Mouse (Mus musculus) lung, embryonic 14.5 days (tissue): ENCODE results near the gene Gm47959. TPM values are rescaled to one million over a fixed set of nuclear protein-coding genes. Genes with fewer than 3 reads are reported as not detected.

ENCODE experiments used
- ATAC-seq: fragments of 200-750 bp; cut with Nextera tagmentation; 2 replicates; pipeline ENCODE4 v1.8.0; 2017; ENCODE audit warnings: mild to moderate bottlenecking, moderate TSS enrichment, moderate library complexity; ENCODE audit not compliant: insufficient read depth
- DNase-seq: peaks from one replicate; pipeline ENCODE4 v3.0.0-alpha.2; 2015
- H3K27ac ChIP-seq: fragments of 300-500 bp; sonication (generic); 2 replicates; pipeline ENCODE4 v1.5.1; 2014; ENCODE audit warnings: low read depth, mild to moderate bottlenecking, moderate library complexity
- H3K27me3 ChIP-seq: fragments of 300-500 bp; sonication (generic); 2 replicates; pipeline ENCODE4 v1.6.1; 2014; ENCODE audit warnings: low read length, control low read depth; ENCODE audit not compliant: insufficient read depth
- H3K36me3 ChIP-seq: fragments of 300-500 bp; sonication (generic); 2 replicates; pipeline ENCODE4 v1.6.1; 2014; ENCODE audit warnings: control low read depth; ENCODE audit not compliant: insufficient read depth
- H3K4me1 ChIP-seq: fragments of 300-500 bp; sonication (generic); 2 replicates; pipeline ENCODE4 v1.6.1; 2014; ENCODE audit warnings: antibody characterized with exemption, control low read depth; ENCODE audit not compliant: insufficient read depth
- H3K4me2 ChIP-seq: fragments of 300-500 bp; sonication (generic); 2 replicates; pipeline ENCODE4 v1.6.1; 2014; ENCODE audit warnings: mild to moderate bottlenecking
- H3K4me3 ChIP-seq: fragments of 300-500 bp; sonication (generic); 2 replicates; pipeline ENCODE4 v1.5.1; 2014; ENCODE audit warnings: low read depth, low read length
- H3K9ac ChIP-seq: fragments of 300-500 bp; sonication (generic); 2 replicates; pipeline ENCODE4 v1.6.1; 2014
- H3K9me3 ChIP-seq: fragments of 300-500 bp; sonication (generic); 2 replicates; pipeline ENCODE4 v1.6.1; 2016; ENCODE audit warnings: low read depth, low read length, control low read depth
- CTCF ChIP-seq: IDR thresholded peaks from 2 replicates; pipeline ENCODE4 v1.5.1; 2016; ENCODE audit warnings: antibody characterized with exemption, low read depth
- WGBS: fragments of 180-500 bp; shearing (Covaris S2); extraction: QIAGEN DNeasy Blood & Tissue Kit; methylation state at CpG from one replicate; pipeline ENCODE4 v1.1.7; 2014; 5-methylcytosine and 5-hydroxymethylcytosine counted together
- polyA plus RNA-seq: library from polyadenylated mRNA; unstranded; fragments of >200 nt; fragmentation: Nextera tagmentation; extraction: Ambion mirVana; gene quantifications from 2 replicates; pipeline ENCODE4 v1.2.1, GENCODE M21; 2014

Gene Gm47959
- polyA plus RNA-seq, 1 experiment from 2014 or later, result not detected

- TF ChIP-seq CTCF, result no peak
- no peak for ATAC-seq
Measured at GRCm38 (mm10) chr1:82992093-82992492, 8.3 kb upstream of the Gm47959 start.

GRCm38 (mm10) chr1:82993947-82994346 is 6.4 kb upstream of the Gm47959 start:
- H3K9ac ChIP-seq, result no peak overlapping the region
- H3K27me3 ChIP-seq, result no peaks in the 10 kb centered on the region
- H3K9me3 ChIP-seq, result no peaks in the 10 kb centered on the region
- 79% methylated on average over 3 of the region's 3 CpGs for WGBS
- H3K4me3 ChIP-seq, result no peak overlapping the region
- no peaks in the 10 kb centered on the region for H3K36me3 ChIP-seq
- TF ChIP-seq CTCF, result no peak
- no peak overlapping the region for H3K27ac ChIP-seq
- no peak overlapping the region for H3K4me2 ChIP-seq
- no peaks in the 10 kb centered on the region for H3K4me1 ChIP-seq
- DNase-seq (no peak), ATAC-seq (no peak)

More at GRCm38 (mm10) chr1:82992093-82992492, 8.3 kb upstream of the Gm47959 start:
- H3K4me1 ChIP-seq, result no peaks in the 10 kb centered on the region
- no peak overlapping the region for H3K9ac ChIP-seq
- no peak overlapping the region for H3K27ac ChIP-seq
- H3K9me3 ChIP-seq, result no peaks in the 10 kb centered on the region
- 90% methylated on average over 6 of the region's 6 CpGs for WGBS
- no peak overlapping the region for H3K4me3 ChIP-seq
- H3K4me2 ChIP-seq, result no peak overlapping the region
- DNase-seq, result no peak
- H3K27me3 ChIP-seq, result no peaks in the 10 kb centered on the region
- H3K36me3 ChIP-seq, result no peaks in the 10 kb centered on the region

- no peaks in the 10 kb centered on the region for H3K9me3 ChIP-seq
- TF ChIP-seq CTCF, result no peak
- no peaks in the 10 kb centered on the region for H3K27me3 ChIP-seq
- WGBS, result 64% methylated on average over 8 of the region's 8 CpGs
- ATAC-seq, result no peak
- H3K36me3 ChIP-seq, result no peaks in the 10 kb centered on the region
- DNase-seq, result no peak
- H3K27ac ChIP-seq, result no peak overlapping the region
- no peak overlapping the region for H3K4me2 ChIP-seq
- H3K9ac ChIP-seq, result no peak overlapping the region
- no peak overlapping the region for H3K4me3 ChIP-seq
- H3K4me1 ChIP-seq, result no peaks in the 10 kb centered on the region
Measured at GRCm38 (mm10) chr1:83006218-83007179, 6.2 kb downstream of the Gm47959 start.

GRCm38 (mm10) chr1:83007471-83007870 is 7.1 kb downstream of the Gm47959 start:
- no peak for DNase-seq
- H3K27me3 ChIP-seq, result no peaks in the 10 kb centered on the region
- ATAC-seq, result no peak
- no peaks in the 10 kb centered on the region for H3K36me3 ChIP-seq
- WGBS, result 55% methylated on average over 6 of the region's 6 CpGs
- H3K27ac ChIP-seq, result no peak overlapping the region
- no peak overlapping the region for H3K9ac ChIP-seq
- H3K4me3 ChIP-seq, result no peak overlapping the region
- no peak overlapping the region for H3K4me2 ChIP-seq
- no peak for TF ChIP-seq CTCF
- H3K9me3 ChIP-seq, result no peaks in the 10 kb centered on the region
- H3K4me1 ChIP-seq, result no peaks in the 10 kb centered on the region

- H3K9ac ChIP-seq, result no peak overlapping the region
- H3K4me1 ChIP-seq, result no peaks in the 10 kb centered on the region
- no peak overlapping the region for H3K4me3 ChIP-seq
- no peak for ATAC-seq
- H3K27me3 ChIP-seq, result no peaks in the 10 kb centered on the region
- no peaks in the 10 kb centered on the region for H3K9me3 ChIP-seq
- no peak overlapping the region for H3K4me2 ChIP-seq
- DNase-seq, result no peak
- 89% methylated on average over 3 of the region's 3 CpGs for WGBS
- no peak overlapping the region for H3K27ac ChIP-seq
- TF ChIP-seq CTCF, result no peak
- no peaks in the 10 kb centered on the region for H3K36me3 ChIP-seq
Measured at GRCm38 (mm10) chr1:83014477-83014876, 14.1 kb downstream of the Gm47959 start.

GRCm38 (mm10) chr1:83015329-83015879 is 15.1 kb downstream of the Gm47959 start:
- ATAC-seq, result no peak
- Histone ChIP-seq H3K27me3 (no peaks in the 10 kb centered on the region), H3K4me1 (no peaks in the 10 kb centered on the region), H3K36me3 (no peaks in the 10 kb centered on the region), H3K27ac (no peak overlapping the region), H3K4me2 (no peak overlapping the region), H3K9ac (no peak overlapping the region), H3K4me3 (no peak overlapping the region), H3K9me3 (no peaks in the 10 kb centered on the region)
- no peak for DNase-seq
- 44% methylated on average over 10 of the region's 10 CpGs for WGBS
- TF ChIP-seq CTCF, result no peak

- Histone ChIP-seq H3K27ac (no peak overlapping the region), H3K9me3 (no peaks in the 10 kb centered on the region), H3K4me1 (no peaks in the 10 kb centered on the region), H3K9ac (no peak overlapping the region), H3K36me3 (no peaks in the 10 kb centered on the region), H3K27me3 (no peaks in the 10 kb centered on the region), H3K4me3 (no peak overlapping the region), H3K4me2 (no peak overlapping the region)
- 70% methylated on average over 1 of the region's 1 CpGs for WGBS
- ATAC-seq (no peak), DNase-seq (no peak)
- TF ChIP-seq CTCF, result no peak
Measured at GRCm38 (mm10) chr1:83016556-83016955, 16.2 kb downstream of the Gm47959 start.
